Mouse (Mus musculus) kidney, postnatal 25 days (tissue): ENCODE data around the gene Ccnc.

ENCODE experiments used
- DNase-seq, 2 experiments: peaks; one replicate each; pipeline ENCODE4 v3.0.0; 2021; ENCODE audit warnings: mixed read lengths in 2 of 2

The Ccnc gene

GRCm38 (mm10) chr4:21727615-21728165, at the start of gene Ccnc:
TSS of gene Ccnc (plus strand) at chr4:21727701.
- DNase-seq: peak; percentile 90 to 96

DNA sequence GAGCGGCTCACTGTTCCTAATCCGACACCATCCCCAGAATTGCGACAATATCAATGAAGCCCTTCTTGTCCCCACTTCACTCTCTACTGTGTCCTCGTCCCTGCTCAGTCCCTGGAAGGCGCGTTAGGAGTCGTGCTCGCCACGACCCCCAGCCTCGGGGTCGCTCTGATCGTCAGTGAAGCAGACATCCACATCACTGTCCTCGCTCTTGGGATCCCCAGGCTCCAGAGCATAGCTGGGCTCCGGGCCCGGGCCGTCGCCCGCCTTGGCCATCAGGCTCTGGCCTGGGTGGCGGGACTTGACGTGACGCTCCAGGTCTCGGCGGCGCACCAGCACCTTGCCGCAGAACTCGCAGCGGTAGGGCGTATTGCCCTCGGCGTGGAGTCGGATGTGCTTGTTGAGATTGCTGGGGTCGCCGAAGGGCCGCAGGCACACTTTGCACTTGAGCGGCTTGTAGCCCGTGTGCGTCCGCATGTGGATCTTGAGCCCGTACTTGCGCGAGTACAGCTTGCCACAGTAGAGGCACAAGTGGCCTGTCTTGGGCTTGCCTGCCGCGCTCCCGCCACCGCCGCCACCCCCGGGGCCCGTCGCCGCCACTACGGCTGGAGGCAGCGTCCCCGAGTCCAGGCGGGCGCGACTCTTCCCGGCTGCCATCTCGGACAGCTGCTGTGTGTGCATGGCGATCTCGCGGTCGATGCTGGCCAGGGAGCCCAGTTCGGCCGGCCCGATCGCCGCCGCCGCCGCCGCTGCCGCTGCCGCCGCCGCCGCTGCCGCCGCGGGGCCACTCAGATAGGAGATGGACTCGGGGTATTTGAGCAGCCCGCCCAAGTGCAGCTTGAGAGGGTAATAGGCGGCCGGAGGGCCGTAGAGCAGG, 49.2 kb upstream of the Ccnc start:
- no peak for DNase-seq

- no peak for DNase-seq
These were observed 48.4 kb upstream of the Ccnc start for GRCm38 (mm10) chr4:21678975-21679623.

DNA sequence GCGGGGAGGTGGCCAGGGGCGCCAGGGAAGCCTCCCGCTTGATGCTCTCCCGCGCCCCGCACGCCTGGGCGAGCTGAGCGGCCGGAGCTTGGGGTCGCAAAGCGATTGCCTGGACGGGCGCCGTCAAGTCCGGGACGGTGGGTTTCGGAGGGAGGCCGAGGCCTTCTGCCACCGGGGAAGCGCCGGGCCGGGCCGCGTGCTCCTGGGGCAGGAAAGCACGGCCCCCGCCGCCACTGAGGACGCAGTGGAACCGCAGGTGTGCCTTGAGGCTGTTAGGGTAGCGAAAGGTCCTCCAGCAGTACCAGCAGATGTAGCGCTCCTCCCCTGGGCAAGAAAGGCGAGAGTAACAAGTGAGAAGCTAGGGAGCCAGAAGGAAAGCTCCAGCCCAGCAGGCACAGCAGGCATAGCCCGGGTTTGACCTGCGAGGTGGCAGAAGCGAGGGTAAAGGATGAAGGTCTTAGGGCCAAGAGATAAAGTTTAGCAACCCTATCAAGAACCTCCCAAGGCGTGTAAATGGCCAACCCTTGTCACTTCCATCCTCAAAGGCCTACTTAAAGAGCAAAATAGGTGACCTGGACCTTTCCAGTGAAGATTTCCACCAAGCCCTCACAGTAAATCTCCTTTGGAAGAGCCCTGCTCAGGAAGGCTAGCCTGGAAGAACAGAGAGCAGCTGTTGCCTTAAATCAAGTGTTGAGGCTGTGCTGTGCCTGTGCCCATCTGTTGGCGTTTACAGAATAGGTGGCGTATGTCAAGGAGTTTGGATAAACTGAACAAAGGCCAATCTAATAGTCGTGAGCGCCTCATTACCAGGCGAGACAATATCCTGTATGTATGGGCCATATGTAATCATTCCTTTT, 47.6 kb upstream of the Ccnc start:
- DNase-seq: no peak

DNA sequence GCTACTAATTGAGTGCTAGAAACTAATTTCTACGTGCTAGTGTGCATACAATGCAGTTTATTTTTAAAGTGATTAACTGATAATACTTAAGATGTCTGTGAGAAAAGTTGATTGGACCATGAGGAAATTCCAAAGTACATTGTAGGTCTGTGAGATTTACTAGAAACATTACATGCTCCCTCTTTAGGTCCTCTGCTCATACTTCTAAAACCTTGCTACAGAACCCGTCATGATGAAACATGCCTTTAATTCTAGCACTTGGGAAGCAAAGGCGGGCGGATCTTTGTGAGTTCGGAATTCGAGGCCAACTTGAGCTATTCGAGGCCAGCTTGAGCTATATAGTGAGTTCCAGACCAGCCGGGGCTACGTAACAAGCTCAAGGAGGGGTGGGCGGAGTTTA, 46.5 kb upstream of the Ccnc start:
- no peak for DNase-seq

GRCm38 (mm10) chr4:21682421-21683150, 44.9 kb upstream of the Ccnc start:
- DNase-seq: no peak

DNA sequence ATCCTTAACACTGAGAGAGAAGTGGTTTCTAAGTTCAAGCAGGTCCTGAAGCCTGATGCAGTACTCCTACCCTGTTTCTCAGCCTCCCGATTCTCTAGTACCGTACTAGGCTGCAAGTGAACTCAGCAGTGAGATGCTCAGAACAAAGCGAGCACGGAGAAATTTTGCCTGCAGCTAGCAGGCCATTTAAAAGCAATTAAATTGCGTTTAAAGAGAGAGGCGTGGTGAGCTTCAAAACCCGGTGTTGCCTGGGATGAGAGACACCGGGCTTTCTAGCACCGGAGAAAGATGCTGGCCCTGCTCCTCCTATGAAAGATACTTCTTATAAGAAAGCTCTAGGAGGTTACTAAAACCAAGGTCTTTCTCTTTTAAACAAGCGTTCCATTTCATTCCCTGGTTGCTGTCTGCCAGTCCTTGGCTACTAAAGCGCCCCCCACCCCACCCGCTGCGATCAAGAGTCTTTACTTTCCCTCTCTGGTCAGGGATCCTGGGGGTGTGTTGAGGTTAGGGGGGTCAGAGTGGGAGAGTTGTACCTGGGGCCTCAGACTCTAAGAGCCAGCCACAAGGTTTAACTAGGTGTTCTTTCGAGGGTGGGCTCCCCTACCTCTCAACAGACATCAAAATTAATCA, 43.0 kb upstream of the Ccnc start:
- DNase-seq: no peak

DNA sequence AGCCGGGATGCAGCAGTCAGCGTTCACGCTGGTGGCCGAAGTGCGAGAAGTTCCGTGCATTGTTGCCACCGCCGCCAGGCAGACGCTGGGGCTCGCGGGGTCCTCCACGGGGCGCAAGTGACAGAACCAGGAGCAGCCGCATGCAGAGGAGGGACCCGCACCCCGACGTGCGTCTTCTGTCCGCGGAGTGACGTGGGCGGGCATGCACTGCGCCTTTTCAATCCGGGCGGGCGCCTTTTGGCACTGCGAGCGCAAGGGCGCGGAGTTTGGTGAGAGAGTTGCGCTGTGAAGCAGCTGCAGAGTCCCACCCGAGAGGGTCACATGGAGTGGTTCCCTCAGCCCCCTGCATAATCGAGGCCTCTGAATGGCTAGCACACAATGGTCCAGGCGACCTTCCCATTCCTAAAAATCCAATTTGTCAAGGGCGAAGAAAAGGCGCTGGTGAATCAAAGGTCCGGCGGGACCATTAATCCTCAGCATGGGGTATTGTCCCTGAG, 41.9 kb upstream of the Ccnc start, which contains the start of gene Prdm13:
Gene Prdm13, minus strand, starts transcription at position 369 of the 497 bp plus-strand sequence.
- no peak for DNase-seq

DNA sequence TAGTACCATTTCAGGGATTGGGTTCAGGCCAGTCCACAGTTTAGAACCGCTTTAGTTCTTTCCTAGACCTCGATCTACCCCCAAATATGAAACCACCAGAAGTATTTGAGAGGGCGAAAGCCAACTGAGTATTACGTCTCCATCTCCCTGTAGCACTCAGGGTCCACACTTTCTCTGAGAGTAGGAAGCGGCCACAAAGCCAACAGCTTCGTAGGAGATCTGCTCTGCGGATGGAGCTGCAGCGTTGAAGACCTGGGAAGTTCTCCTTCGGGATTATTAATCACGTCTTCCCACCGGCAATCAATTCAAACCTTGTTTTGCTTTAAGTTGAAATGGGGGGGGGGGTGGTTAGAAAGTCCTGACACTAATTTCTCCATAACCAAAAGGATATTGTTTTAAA, 41.1 kb upstream of the Ccnc start:
- no peak for DNase-seq

GRCm38 (mm10) chr4:21686934-21687333, 40.6 kb upstream of the Ccnc start:
- DNase-seq: no peak

DNA sequence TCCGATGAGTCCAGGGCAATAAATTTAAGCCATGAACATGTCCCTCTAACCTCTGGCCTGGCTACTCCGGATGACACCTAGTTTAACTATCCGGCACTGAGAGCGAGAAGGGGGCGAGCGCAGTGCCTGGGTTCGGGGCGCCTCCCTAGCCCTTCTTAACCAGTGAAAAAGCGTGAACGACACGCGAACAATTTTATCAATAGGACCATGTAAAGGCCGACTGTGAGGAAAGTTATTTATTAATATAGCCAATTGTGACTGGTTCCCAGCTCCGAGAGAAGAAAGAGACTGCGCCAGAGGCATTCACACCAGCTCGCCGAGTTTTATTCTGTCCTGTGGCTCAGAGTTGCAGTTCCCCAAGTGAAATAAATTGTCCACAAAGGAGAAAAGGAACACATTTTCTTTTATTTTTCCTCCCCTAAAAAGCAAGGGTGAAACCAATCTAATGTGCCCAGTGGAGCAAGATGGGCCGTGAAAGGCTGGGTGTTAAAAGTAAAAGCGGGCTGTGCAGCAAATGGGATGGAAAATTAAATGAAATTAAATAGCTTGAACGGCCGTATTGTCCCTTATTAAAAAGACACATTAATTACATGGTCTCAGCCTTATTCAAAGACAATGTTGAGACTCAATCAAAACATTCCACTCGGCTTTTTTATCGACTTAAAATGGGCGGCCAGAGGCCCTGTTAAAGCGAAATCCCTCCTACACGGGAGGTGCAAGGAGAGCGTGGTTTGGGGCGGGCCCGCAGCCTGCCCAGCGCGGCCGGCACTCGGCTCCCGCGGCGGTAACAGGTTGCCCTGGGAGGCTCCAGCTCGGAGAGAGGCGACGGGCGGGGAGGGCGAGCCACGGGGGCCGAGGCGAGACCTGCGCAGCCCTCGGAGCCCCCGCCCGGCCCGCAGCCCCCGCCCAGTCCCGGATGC, 39.5 kb upstream of the Ccnc start:
- no peak for DNase-seq

DNA sequence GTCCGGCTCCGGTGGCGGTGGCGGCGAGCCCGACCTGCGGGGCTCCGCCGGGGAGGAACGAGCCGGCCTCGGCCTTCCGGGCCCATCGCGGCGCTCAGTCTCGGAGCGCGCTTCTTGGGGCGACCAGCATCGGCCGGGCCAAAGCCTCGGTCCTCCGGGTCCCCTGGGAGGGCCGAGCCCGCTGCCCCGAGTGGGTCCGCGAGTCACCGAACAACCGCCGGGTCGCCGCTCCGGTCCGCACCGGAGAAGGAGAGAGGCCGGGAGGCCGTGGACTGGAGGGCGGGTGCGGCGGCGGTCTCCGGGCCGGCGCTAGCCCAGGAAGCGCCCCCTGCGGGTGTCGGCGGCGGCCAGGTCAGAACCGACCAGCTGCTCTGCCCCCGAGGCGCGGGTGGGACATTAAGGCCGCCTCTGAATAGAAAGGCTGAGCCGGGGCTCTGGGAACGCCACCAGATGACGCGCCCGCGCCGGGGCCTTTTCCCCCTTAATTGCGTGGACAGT, 38.7 kb upstream of the Ccnc start:
- DNase-seq: peak in 1 of 2 experiments; percentile 39

- no peak for DNase-seq
These were observed 38.0 kb upstream of the Ccnc start for GRCm38 (mm10) chr4:21689492-21689941.

DNA sequence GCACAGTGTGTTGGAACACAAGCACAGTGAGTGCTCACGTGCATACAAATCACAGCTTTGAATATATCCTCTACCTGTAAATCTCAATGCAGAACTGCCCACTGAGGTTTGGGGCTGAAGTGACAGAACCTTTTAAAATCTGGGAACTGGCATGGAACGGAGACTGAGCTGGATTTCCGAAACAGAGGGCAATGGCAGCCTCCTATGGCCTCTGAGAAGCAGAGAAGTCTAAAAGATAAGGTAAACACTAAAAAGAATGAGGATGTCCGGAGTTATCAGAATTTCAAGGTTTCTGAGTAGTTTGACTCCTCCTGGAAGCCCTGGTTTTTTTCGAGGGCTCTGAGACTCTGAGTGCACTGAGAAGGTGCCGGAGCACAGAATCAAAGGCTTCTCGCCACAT, 37.3 kb upstream of the Ccnc start:
- DNase-seq: no peak

- DNase-seq: peak; percentile 57 to 75
These were observed 31.8 kb upstream of the Ccnc start for GRCm38 (mm10) chr4:21695638-21696254.

GRCm38 (mm10) chr4:21705046-21705445, 22.5 kb upstream of the Ccnc start:
- DNase-seq: no peak

DNA sequence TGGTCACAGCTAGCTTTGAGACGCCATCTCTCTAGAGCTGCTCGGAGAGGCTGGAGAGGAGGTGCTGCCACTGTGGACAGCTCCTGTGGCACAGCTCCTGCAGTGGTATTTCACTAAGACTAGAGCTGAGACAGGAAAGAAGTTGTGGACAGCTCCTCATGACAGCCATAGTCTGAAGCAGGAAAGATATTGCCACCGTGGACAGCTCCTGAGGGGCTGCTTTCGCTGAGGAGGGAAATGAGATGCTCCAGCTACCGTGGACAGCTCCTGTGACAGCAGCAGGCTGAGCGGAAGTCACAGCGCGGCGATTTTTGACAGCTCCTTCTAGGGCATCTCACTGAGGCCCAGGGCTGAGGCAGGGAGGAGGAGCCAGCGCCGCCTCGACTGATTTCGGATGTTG, 15.4 kb upstream of the Ccnc start:
- DNase-seq: peak; percentile 83 to 86

GRCm38 (mm10) chr4:21722752-21723334, 4.7 kb upstream of the Ccnc start:
- DNase-seq: no peak
